Mouse (Mus musculus) testis, adult 2 months (tissue): ENCODE results near the gene Ccdc85c.

Experiments used
- CTCF ChIP-seq: fragments of 200-500 bp; IDR thresholded peaks from 2 replicates; pipeline ENCODE4 v1.5.1; 2012; ENCODE audit warnings: low read depth, mild to moderate bottlenecking, inconsistent platforms, low read length, moderate library complexity; ENCODE audit not compliant: control insufficient read depth, insufficient read depth, insufficient replicate concordance
- POLR2A ChIP-seq: fragments of 200-500 bp; IDR thresholded peaks from 2 replicates; pipeline ENCODE4 v1.6.1; 2012; ENCODE audit warnings: low read depth, mild to moderate bottlenecking, inconsistent platforms, low read length, moderate library complexity; ENCODE audit not compliant: control insufficient read depth

- TF ChIP-seq POLR2A (no peak), CTCF (no peak)
Measured at GRCm38 (mm10) chr12:108159863-108160262, 115.4 kb downstream of the Ccdc85c start.
